Mouse (Mus musculus) kidney, postnatal 25 days (tissue): ENCODE measurements around the gene Slc7a14.
A peak's percentile ranks its signal among the peaks of the same experiment; 100 is the strongest.
"Not testable (repeated sequence)": the region's sequence is repeated elsewhere in the genome, so short reads cannot be mapped to it uniquely, and the experiment has no call there.

Source experiments
- DNase-seq, 2 experiments: peaks; one replicate each; pipeline ENCODE4 v3.0.0; 2021; ENCODE audit warnings: mixed read lengths in 2 of 2

The Slc7a14 gene

GRCm38 (mm10) chr3:31309934-31310787 is at the start of gene Slc7a14:
TSS of gene Slc7a14 (minus strand) at chr3:31310378.
- no peak for DNase-seq

- no peak for DNase-seq
Measured at GRCm38 (mm10) chr3:31346540-31346939, 36.4 kb upstream of the Slc7a14 start.

GRCm38 (mm10) chr3:31345766-31346165 is 35.6 kb upstream of the Slc7a14 start:
- no peak for DNase-seq

- DNase-seq, result no peak
Measured at GRCm38 (mm10) chr3:31339236-31339635, 29.1 kb upstream of the Slc7a14 start.

GRCm38 (mm10) chr3:31328237-31328836 is 18.2 kb upstream of the Slc7a14 start:
- no peak for DNase-seq

- no peak for DNase-seq
Measured at GRCm38 (mm10) chr3:31327791-31328190, 17.6 kb upstream of the Slc7a14 start.

GRCm38 (mm10) chr3:31324231-31324654 is 14.1 kb upstream of the Slc7a14 start:
- no peak for DNase-seq

- no peak for DNase-seq
Measured at GRCm38 (mm10) chr3:31309371-31309933, 726 bp downstream of the Slc7a14 start.

- DNase-seq, result peak in 1 of 2 experiments; percentile 58
Measured at GRCm38 (mm10) chr3:31308906-31309305, 1.3 kb downstream of the Slc7a14 start.

- DNase-seq, result no peak
Measured at GRCm38 (mm10) chr3:31307936-31308335, 2.2 kb downstream of the Slc7a14 start.

- DNase-seq, result no peak
Measured at GRCm38 (mm10) chr3:31291673-31292602, 18.2 kb downstream of the Slc7a14 start.

GRCm38 (mm10) chr3:31287421-31287948 is 22.7 kb downstream of the Slc7a14 start:
- no peak for DNase-seq

- DNase-seq, result no peak
Measured at GRCm38 (mm10) chr3:31281116-31281515, 29.1 kb downstream of the Slc7a14 start.

GRCm38 (mm10) chr3:31274875-31275274 is 35.3 kb downstream of the Slc7a14 start:
- DNase-seq, result no peak

- DNase-seq, result not testable (repeated sequence)
Measured at GRCm38 (mm10) chr3:31273247-31273646, 36.9 kb downstream of the Slc7a14 start.

- DNase-seq, result no peak
Measured at GRCm38 (mm10) chr3:31272635-31273034, 37.5 kb downstream of the Slc7a14 start.

GRCm38 (mm10) chr3:31269551-31270317 is 40.4 kb downstream of the Slc7a14 start:
- no peak for DNase-seq

- DNase-seq, result no peak
Measured at GRCm38 (mm10) chr3:31267921-31268320, 42.3 kb downstream of the Slc7a14 start.

GRCm38 (mm10) chr3:31266941-31267340 is 43.2 kb downstream of the Slc7a14 start:
- no peak for DNase-seq

- no peak for DNase-seq
Measured at GRCm38 (mm10) chr3:31263535-31263934, 46.6 kb downstream of the Slc7a14 start.

- DNase-seq, result no peak
Measured at GRCm38 (mm10) chr3:31261418-31262014, 48.7 kb downstream of the Slc7a14 start.
